Mouse (Mus musculus) small intestine, adult 2 months (tissue): ENCODE measurements around the gene Ajap1.

Source experiments
- CTCF ChIP-seq: fragments of 200-500 bp; IDR thresholded peaks from 2 replicates; pipeline ENCODE4 v1.5.1; 2012; ENCODE audit warnings: low read depth, mild to moderate bottlenecking, control low read depth, inconsistent platforms, low read length, moderate library complexity, mixed read lengths; ENCODE audit not compliant: insufficient replicate concordance, insufficient read length; ENCODE audit errors: extremely low read depth
- POLR2A ChIP-seq: fragments of 200-500 bp; IDR thresholded peaks from 2 replicates; pipeline ENCODE4 v1.6.1; 2012; ENCODE audit warnings: low read depth, mild to moderate bottlenecking, control low read depth, inconsistent platforms, low read length, moderate library complexity

GRCm38 (mm10) chr4:153458821-153459220 lies 23.8 kb downstream of the Ajap1 start:
- TF ChIP-seq CTCF (no peak), POLR2A (no peak)
